Mouse (Mus musculus) cerebellum, adult 8-10 months (tissue): ENCODE results near the gene Soga3.

Experiments used
- DNase-seq: peaks from one replicate; pipeline ENCODE4 v3.0.0; 2022

The Soga3 gene

GRCm38 (mm10) chr10:29143566-29144335, at the start of gene Soga3:
Soga3 (plus strand) TSS chr10:29143839.
- DNase-seq: peak; percentile 55

- DNase-seq: peak; percentile 5
Observed at GRCm38 (mm10) chr10:29106962-29107361, 36.7 kb upstream of the Soga3 start.

- no peak for DNase-seq
Observed at GRCm38 (mm10) chr10:29142556-29143105, 1.0 kb upstream of the Soga3 start.

GRCm38 (mm10) chr10:29144612-29145405, 1.2 kb downstream of the Soga3 start:
- DNase-seq: no peak

DNA sequence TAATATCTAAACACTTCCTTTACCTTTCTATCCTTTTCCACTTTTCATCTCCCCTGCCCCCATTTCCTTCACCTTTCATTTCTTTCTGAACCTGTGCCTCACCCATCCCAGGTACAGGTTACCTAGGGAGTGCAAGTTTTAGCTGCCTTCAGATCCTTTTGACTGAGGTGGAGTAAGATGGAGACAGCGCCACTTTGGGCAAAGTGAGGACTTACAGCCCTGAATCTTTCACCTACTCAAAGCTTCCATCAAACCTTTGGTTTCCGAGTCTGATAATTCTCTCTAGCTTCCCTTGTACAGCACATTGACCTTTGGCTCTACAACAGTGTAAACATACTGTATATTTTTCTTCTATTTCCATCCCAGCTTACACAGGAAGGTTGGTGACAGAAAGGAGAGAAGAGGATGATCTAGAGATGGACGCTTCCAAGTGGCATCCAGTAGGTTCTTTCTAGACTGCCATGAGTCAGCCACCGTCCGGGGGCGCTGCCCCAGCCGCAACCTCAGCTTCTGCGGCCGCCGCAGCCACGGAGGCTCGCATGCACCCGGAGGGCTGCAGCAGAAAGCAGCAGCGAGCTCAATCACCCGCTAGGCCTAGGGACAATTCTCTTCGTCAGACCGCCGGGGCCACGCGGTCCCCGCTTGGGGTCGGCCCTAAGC, 2.7 kb downstream of the Soga3 start:
- DNase-seq: no peak

DNA sequence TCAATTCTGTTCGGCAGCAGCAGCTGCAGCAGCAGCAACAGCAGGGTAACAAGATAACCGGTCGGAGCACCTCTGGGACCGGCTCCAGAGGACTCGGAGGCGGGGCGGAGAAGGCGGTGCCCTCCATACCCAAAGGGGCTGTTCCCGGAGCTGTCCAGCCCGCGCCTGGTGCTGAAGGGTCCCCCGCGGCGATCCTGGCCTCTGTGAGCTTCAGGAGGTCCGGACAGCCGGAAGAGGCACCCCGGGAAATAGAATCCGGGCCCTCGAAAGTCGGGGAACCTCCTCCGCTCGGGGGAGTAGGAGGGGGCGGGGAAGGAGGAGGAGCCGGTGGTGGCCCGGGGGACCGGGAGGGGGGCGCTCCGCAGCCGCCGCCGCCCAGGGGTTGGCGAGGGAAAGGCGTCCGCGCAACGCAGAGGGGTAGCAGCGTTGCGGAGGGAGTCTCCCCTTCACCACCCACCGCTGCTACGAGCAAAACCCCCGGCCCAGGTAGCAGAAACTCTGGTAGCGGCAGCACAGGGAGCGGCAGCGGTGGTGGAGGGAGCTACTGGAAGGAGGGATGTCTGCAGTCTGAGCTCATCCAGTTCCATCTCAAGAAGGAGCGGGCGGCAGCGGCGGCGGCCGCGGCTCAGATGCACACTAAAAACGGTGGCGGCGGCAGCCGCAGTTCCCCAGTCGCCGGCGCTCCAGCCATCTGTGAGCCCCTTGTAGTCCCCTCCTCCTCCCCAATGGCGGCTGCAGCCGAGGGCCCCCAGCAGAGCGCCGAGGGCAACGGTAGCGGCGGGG, 3.4 kb downstream of the Soga3 start:
- peak; percentile 80 for DNase-seq

GRCm38 (mm10) chr10:29147641-29147990, 4.0 kb downstream of the Soga3 start:
- no peak for DNase-seq

GRCm38 (mm10) chr10:29148076-29148475, 4.4 kb downstream of the Soga3 start:
- peak; percentile 59 for DNase-seq

GRCm38 (mm10) chr10:29155304-29155703, 11.7 kb downstream of the Soga3 start:
- no peak for DNase-seq

GRCm38 (mm10) chr10:29161664-29162063, 18.0 kb downstream of the Soga3 start:
- no peak for DNase-seq

- no peak for DNase-seq
Observed at GRCm38 (mm10) chr10:29173778-29174177, 30.1 kb downstream of the Soga3 start.

DNA sequence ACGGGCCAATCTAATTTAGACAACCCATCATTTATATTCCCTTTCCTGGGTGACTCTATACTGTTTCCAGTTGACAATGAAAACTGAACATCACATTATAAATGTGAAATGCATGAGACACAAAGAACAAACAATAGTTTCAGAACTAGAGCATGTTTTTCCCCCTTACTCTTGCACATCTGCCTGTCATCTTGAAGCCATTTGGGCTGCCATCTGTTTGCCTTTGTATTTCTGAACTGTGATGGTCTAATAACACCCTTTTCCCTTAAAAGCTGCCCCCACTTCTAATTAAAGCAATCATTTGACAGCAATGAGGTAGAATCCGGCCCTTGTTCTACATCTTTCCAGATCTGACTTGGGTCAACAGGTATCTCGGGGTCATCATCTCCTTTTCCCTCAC, 32.0 kb downstream of the Soga3 start:
- DNase-seq: no peak

GRCm38 (mm10) chr10:29176881-29177280, 33.2 kb downstream of the Soga3 start:
- no peak for DNase-seq

DNA sequence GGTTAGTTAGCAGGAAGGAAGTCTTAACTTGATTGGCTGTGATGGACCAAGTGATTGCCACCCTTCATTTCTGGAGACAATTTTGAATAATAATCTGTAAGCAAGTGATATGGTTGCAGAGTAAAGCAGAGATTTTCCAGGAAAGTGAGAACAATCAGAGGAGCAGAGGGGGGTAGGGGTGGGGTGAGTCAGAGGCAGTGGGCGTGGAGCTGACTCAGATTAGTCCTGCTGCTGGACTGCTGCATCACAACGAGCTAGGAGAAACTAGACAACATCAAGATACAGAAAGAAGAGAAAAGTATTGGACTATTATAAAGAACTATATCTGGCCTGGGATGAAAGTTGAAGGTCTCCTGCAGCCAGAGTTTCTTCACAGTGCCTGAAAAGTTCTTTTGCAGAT, 34.4 kb downstream of the Soga3 start:
- no peak for DNase-seq

GRCm38 (mm10) chr10:29180210-29180609, 36.6 kb downstream of the Soga3 start:
- no peak for DNase-seq

GRCm38 (mm10) chr10:29181046-29181445, 37.4 kb downstream of the Soga3 start:
- DNase-seq: no peak

DNA sequence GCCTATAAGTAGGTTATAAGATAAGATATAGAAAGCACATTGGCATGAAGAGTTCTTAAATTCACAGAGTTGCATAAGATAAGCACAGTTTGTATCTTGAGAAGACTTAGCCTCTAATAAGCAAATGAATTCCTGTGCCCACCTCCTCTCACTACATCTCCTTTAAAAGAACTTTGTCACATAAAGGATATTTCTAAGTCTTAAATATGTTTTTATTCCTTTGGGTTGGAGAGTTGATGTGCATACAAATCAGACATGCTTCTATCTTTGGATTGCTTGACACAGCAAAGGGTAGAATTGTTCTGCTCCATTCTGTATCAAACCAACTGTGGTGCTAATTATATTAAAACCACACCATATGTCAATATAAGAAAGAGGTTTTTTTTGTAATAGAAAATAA, 50.1 kb downstream of the Soga3 start:
- DNase-seq: no peak

DNA sequence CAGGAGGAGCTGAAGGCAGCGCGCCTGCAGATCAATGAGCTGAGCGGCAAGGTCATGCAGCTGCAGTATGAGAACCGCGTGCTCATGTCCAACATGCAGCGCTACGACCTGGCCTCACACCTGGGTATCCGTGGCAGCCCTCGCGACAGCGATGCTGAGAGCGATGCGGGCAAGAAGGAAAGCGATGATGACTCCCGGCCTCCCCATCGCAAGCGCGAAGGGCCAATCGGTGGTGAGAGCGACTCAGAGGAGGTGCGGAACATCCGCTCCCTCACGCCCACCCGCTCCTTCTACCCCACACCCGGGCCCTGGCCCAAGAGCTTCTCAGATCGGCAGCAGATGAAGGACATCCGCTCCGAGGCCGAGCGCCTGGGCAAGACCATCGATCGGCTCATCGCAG, 53.2 kb downstream of the Soga3 start:
- DNase-seq: no peak

DNA sequence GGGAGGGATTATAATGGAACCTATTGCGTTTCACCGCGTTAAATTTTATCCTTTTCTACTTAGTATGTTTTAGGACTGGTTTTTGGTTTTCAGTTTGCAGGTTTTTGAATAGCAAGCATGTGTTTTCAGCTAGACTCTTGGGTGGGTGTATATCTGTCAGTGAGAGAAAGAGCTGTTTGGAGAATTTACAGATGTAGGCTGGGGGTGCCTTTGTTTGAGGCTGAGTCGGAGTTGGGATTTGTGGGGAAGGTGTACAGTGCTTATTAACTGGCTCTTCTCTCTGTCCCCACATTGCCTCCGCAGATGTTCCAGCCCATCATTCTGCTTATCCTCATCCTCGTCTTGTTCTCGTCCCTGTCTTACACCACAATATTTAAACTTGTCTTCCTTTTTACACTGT, 55.0 kb downstream of the Soga3 start, which contains the start of gene Gm49353:
Gene Gm49353 (plus strand): TSS at position 313 of the 400 bp plus-strand sequence.
- no peak for DNase-seq

DNA sequence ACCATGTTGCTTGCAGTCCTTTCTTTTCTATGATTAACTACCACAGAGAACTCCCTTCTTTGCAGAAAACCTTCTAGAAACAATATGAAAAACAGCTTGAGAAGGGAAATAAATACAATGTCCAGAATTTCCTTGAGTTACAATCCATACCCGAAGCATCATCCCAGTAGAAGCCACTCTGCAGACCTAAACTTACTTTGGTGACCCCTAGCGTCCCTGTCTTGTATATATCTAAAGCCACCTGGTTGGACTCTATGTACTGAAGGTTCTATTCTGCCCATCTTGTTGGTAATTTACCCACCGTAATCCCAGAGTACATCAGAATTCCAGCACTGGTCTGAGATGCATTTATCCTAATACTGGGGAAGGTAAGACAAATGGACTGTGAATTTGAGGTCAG, 56.2 kb downstream of the Soga3 start:
- DNase-seq: no peak

DNA sequence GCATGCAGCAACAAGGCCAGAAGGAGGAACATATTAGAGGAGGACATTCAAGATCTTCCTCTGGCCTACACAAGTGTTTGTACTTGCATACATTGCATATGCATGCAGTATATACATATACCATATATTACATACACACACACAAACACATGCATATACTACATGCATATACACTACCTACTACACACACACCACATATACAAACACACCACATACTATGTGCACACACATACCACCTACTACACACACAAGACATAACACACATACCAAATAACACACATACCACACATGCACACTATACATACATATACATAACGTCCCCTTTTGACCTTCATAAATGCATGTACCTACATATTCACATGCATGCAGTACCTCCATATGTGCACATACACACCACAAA, 57.0 kb downstream of the Soga3 start:
- no peak for DNase-seq

DNA sequence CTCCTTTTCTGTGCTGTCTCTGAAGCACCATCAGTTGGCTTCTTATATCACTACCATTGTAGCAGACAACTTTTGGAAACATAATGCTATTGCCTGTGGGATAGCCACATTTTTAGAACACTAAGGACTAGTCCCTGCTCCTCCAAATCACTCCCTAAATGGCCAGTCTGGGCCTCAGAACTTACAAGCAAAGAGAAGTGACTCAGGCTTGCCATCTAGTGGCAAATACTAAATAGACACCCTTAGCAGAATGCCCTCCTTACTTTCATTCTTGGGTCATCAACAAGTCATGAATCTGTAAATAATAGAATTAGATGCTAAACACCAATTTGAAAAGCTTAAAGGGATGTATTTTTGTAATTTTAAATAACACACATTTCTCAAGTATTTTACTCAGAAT, 63.1 kb downstream of the Soga3 start:
- peak; percentile 52 for DNase-seq

DNA sequence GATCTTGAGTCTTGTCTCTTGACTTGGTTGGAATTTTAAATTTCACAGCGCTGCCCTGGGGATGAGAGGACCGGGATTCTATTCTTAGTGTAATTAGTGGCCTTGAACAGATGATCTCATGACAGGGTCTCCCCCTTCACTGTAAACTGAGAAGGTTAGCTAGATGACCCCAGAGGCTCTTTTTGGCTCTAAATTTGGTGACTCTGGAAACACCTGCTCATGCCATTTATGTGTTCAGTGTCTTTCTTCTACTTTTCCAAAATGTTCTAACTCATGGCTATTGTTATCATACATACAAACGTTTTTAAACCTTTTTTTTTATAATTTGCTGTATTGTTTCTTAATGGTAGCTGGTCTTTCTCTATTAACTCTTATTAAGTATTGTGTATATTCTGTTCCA, 65.1 kb downstream of the Soga3 start:
- DNase-seq: no peak
